Mouse (Mus musculus): ENCODE results near the gene Lce6a. TPM values are rescaled to one million over a fixed set of nuclear protein-coding genes. Genes with fewer than 3 reads are reported as not detected.

Lce6a gene
- not detected for total RNA-seq (2021)
- long read RNA-seq, experiment 1, result 0 reads
- long read RNA-seq, experiment 2, result 0 reads

- no peak for DNase-seq (ENCODE audit: low spot score in 2 of 2)
Measured at GRCm38 (mm10) chr3:92621560-92621959, at the start of gene Lce6a. Gene Lce6a (minus strand): TSS chr3:92621660.

GRCm38 (mm10) chr3:92670215-92670614 is 48.8 kb upstream of the Lce6a start, which contains the start of gene Lce1a2:
Gene Lce1a2 (minus strand): TSS chr3:92670315.
- DNase-seq (ENCODE audit: low spot score in 2 of 2), result no peak

- no peak for DNase-seq (ENCODE audit: low spot score in 2 of 2)
Measured at GRCm38 (mm10) chr3:92656826-92657225, 35.4 kb upstream of the Lce6a start, which contains the start of gene Lce1b. Gene Lce1b (minus strand): TSS chr3:92656926.

GRCm38 (mm10) chr3:92648207-92648606 is 26.7 kb upstream of the Lce6a start, which contains the start of gene Lce1a1:
Gene Lce1a1 (minus strand): TSS chr3:92648307.
- no peak for DNase-seq (ENCODE audit: low spot score in 2 of 2)

- DNase-seq (ENCODE audit: low spot score in 2 of 2), result no peak
Measured at GRCm38 (mm10) chr3:92639854-92640253, 18.4 kb upstream of the Lce6a start.

GRCm38 (mm10) chr3:92638653-92638991 is 17.2 kb upstream of the Lce6a start:
- no peak for DNase-seq (ENCODE audit: low spot score in 2 of 2)

GRCm38 (mm10) chr3:92637745-92638652 is 16.5 kb upstream of the Lce6a start:
- no peak for DNase-seq (ENCODE audit: low spot score in 2 of 2)

- no peak for DNase-seq (ENCODE audit: low spot score in 2 of 2)
Measured at GRCm38 (mm10) chr3:92609804-92610203, 11.7 kb downstream of the Lce6a start.

GRCm38 (mm10) chr3:92607392-92607791 is 14.1 kb downstream of the Lce6a start, which contains the start of gene 2210017I01Rik:
Gene 2210017I01Rik (minus strand): TSS chr3:92607492.
- DNase-seq (ENCODE audit: low spot score in 2 of 2), result no peak

GRCm38 (mm10) chr3:92602169-92602568 is 19.3 kb downstream of the Lce6a start:
- DNase-seq (ENCODE audit: low spot score in 2 of 2), result no peak

- no peak for DNase-seq (ENCODE audit: low spot score in 2 of 2)
Measured at GRCm38 (mm10) chr3:92600456-92600855, 21.0 kb downstream of the Lce6a start.

- DNase-seq (ENCODE audit: low spot score in 2 of 2), result no peak
Measured at GRCm38 (mm10) chr3:92599973-92600372, 21.5 kb downstream of the Lce6a start.

- DNase-seq (ENCODE audit: low spot score in 2 of 2), result no peak
Measured at GRCm38 (mm10) chr3:92598429-92598828, 23.0 kb downstream of the Lce6a start.

- no peak for DNase-seq (ENCODE audit: low spot score in 2 of 2)
Measured at GRCm38 (mm10) chr3:92588858-92589257, 32.6 kb downstream of the Lce6a start, which contains the start of gene Smcp. Gene Smcp (minus strand): TSS chr3:92588997.

GRCm38 (mm10) chr3:92587190-92587589 is 34.3 kb downstream of the Lce6a start:
- DNase-seq (ENCODE audit: low spot score in 2 of 2), result no peak

GRCm38 (mm10) chr3:92585055-92585454 is 36.4 kb downstream of the Lce6a start:
- DNase-seq (ENCODE audit: low spot score in 2 of 2), result no peak

GRCm38 (mm10) chr3:92583164-92583826 is 38.2 kb downstream of the Lce6a start:
- no peak for DNase-seq (ENCODE audit: low spot score in 2 of 2)

GRCm38 (mm10) chr3:92579508-92579907 is 42.0 kb downstream of the Lce6a start:
- DNase-seq (ENCODE audit: low spot score in 2 of 2), result no peak

- no peak for DNase-seq (ENCODE audit: low spot score in 2 of 2)
Measured at GRCm38 (mm10) chr3:92578652-92579413, 42.6 kb downstream of the Lce6a start.

- DNase-seq (ENCODE audit: low spot score in 2 of 2), result no peak
Measured at GRCm38 (mm10) chr3:92573449-92574041, 47.9 kb downstream of the Lce6a start, which contains the start of gene Ivl. Gene Ivl (minus strand): TSS chr3:92573735.
